Mouse (Mus musculus) stomach, postnatal 0 days (tissue): ENCODE results near the gene Cnot8.

Experiments used
- CTCF ChIP-seq: IDR thresholded peaks from 2 replicates; pipeline ENCODE4 v1.5.1; 2016; ENCODE audit warnings: antibody characterized with exemption, low read depth, mild to moderate bottlenecking, moderate library complexity
- EP300 ChIP-seq: optimal IDR thresholded peaks from 2 replicates; pipeline ENCODE3; 2016; ENCODE audit warnings: antibody characterized with exemption

GRCm38 (mm10) chr11:58101194-58101720, 2.7 kb upstream of the Cnot8 start:
- no peak for TF ChIP-seq CTCF
- no peak for TF ChIP-seq EP300
